Mouse (Mus musculus) skeletal muscle tissue, adult 2 months (tissue): ENCODE measurements around the gene Selenof.
A peak's percentile ranks its signal among the peaks of the same experiment; 100 is the strongest.
"Not testable (repeated sequence)": the region's sequence is repeated elsewhere in the genome, so short reads cannot be mapped to it uniquely, and the experiment has no call there.

Source experiments
- DNase-seq: peaks from one replicate; pipeline ENCODE4 v3.0.0-alpha.2; 2012; ENCODE audit warnings: low read depth, low spot score

The Selenof gene

DNA sequence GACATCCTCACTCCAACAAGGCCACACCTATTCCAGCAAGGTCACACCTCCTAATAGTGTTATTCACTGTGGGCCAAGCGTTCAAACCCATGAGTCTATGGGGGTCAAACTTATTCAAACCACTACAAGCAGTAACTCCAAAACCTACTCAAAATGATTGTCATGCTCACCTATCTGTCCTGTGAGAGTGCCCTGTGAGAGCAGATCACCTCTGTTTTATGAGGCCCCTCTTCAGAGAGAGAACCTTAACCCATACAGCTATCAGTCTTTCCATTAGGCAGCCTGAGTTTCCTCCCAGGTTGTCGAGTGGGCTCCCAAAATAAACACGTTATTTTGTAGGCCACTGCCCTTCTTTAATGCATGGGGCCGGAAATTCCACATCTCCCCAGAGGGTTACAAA, 32.3 kb downstream of the Selenof start:
- DNase-seq = no peak

GRCm38 (mm10) chr3:144602819-144603218, 32.7 kb downstream of the Selenof start:
- no peak for DNase-seq

GRCm38 (mm10) chr3:144603558-144603957, 33.5 kb downstream of the Selenof start:
- no peak for DNase-seq

DNA sequence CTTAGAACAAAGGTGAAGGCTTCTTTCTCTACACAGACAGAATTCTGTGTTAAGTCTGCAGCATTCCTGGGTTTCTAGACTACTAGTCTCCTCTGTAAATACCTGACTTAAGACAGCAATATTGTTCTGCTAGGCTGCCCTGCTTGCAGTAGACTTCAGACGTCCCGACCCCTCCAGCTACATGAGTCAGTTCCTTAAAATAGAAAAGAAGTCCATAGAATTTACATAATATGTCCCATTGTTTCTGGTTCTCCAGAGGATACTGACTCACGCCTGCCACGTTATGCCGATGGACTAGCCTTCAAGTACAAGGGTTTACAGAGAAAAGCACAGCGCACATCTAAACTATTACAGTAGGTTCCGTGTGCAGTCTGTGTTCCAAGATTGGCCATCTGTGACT, 34.1 kb downstream of the Selenof start:
- no peak for DNase-seq

GRCm38 (mm10) chr3:144605811-144606210, 35.7 kb downstream of the Selenof start:
- not testable (repeated sequence) for DNase-seq

DNA sequence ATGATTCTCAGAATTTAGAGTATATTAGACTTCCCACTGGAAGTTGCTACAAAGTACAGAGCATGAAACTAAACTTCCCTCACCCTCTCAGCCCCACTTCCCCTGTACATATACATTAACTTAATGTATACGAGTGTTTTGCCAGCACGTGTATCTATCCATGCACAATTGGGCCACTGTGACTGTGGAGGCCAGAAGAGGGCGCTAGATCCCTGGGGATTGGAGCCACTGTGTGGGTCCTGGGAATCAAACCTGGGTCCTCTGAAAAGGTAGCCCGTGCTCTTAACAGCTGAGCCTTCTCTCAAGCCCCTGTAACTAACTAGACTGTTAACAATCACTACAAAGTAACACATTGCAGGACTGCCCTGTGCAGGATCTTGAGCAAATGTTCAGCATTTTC, 36.3 kb downstream of the Selenof start:
- DNase-seq = no peak

GRCm38 (mm10) chr3:144608090-144608489, 38.0 kb downstream of the Selenof start:
- no peak for DNase-seq

- no peak for DNase-seq
Measured at GRCm38 (mm10) chr3:144610759-144611158, 40.7 kb downstream of the Selenof start.

DNA sequence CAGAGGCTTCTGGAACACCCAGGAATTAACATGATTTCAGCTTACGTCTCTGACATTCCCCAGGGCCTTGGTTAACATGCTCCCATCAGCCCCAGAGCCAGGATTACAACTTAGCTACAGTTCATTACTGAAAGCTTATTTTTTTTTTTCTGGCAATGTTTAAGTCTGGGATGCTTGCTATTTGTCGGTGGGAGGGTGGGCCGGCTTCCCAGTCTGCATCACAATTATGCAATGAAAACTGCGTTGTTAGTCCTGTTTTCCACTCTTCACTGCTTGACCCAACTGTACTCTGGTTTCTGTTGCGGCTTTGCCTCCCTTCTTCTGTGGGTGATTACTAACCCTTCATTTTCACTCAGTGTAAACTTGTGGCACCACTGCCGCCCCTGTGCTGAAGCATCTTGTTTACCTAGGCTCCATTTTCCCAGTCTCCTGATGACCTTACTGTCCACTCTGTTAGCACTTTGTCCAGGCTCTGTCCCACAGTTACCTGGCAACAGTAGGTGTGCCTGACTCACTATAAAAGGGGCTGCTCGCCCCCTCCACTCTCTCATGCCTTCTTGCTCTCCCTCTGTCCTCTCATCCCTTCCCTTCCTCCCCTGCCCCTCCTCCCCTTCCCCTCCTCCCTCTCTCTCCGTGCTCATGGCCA, 41.6 kb downstream of the Selenof start:
- DNase-seq = no peak

- DNase-seq = no peak
Measured at GRCm38 (mm10) chr3:144612382-144612781, 42.3 kb downstream of the Selenof start.

GRCm38 (mm10) chr3:144614277-144614676, 44.2 kb downstream of the Selenof start:
- DNase-seq = no peak

DNA sequence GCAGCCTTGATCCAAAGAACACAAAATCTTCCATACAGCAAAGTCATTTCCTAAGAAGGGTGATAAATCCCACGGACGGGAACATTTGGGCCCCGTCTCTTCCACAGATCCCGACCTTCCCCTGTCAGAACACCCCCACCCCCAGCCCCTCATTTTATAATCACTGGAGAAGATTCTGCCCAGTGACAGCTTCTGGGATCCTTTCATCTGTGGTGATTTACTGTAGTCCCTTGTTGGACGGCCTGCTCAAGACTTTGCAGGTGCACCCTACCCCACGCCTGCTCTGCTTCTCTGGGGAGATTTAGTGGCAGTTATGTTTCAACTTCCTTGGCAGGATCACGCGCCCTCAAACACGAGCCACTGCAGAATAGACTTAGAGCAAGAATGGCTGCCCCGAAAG, 44.6 kb downstream of the Selenof start:
- DNase-seq = no peak

DNA sequence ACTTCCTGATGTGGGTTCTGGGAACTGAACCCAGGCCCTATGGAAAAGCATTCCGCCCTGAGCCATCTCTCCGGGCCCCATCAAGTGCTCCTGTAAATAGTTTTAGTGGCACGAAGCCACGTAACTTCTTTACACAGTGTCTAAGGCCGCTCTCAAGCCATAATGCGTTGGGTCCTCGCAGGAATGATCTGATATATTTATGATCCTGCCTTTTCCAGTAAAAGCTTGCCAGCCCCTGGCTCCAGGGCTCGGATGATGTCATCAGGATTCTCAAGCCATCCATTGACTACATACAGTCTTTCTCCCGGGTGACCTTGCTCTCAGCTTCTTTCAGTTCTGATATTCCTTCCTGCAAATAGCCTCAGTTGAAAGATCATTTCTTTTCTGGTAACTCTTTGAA, 45.4 kb downstream of the Selenof start:
- no peak for DNase-seq

DNA sequence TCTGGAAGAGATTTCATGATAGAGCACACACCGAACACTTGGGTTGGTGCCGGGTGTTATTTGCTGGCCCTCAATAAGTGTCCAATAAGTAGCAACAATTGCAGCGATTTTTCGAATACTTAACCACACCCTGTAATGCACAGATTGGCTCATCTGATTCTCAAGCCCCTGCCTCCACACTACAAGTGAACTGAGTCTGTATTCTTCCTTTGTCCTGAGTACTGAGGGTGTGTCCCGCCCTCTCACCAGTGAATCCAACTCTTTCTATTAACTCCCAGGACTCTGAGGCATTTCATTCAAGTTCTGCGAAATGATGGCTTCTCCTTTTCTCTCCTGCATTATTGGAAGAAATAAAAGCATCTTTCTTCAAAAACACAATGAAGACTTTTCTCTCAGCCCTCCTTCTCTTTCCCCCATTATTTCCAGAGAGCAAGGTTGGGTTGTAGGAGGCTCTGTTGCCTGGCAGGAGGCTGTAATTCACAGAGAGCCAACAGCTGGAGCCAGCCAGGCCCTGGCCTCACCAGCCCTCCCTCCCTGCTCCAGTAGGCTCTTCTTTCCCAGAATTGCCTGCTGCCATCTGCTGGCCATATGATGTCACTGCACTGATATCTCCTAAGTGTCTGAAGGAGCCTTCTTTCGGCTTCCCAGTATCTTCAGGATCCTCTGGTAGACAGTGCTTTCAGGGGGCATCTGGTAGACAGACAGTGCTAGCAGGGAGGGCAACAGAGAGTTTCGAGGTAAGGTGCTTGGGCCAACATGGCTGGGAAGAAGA, 46.7 kb downstream of the Selenof start:
- DNase-seq = peak; percentile 89

DNA sequence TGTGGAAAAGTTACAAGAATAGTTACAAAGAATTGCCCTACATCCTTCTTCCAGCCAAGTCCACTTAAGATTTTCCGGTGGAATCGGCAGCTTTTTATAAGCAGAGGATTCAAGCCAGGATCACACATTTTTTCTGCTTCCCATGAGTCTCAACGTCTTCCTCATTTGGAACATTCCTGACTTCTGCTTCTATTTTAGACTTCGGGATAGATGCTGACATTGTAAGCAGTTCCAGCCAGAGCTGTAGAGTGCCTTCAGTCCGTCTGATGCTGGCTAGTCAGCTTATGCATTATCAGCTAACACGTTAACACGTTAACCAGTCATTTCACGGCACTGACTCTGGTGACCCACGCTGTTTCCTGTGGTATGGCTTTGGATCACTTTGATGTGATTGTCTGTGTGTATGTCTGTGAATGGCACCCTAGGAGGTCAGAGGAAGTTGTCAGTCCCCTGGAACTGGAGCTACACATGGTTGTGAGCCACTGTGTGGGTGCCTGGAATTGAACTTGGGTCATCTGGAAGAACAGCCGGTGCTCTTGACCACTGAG, 47.6 kb downstream of the Selenof start:
- DNase-seq = no peak

DNA sequence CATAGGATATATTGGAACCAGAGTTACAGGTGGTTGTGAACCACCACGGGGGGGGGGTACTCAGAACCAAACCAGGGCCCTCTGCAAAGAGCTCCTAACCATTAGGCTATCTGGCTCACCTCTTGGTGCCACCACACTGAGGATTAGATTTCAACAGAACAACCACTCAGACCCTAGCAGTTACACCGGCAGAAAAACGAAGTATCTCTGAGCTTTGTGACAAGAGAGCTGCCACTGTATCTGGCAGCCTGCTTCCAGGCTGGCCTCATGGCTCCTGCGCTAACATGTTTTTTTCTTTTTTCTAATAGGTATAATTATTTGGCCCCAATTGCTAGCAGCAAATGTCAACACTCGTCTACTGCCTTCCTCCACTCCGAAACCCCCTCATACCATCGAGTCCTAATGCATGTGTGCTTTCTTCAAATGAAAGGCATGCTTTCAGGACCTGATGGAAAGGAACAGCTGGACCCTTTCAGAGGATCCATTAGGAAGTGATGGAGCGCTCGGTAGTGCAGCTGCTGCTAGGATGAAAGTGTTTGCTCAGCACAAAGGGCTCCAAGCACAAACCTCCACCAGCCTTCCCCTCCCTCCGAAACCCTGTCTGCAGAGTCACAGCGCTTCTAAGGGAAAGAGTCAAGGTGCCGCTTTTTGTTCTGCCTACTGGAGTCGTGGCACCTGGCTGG, 53.0 kb downstream of the Selenof start:
- DNase-seq = no peak

GRCm38 (mm10) chr3:144625691-144626090, 55.6 kb downstream of the Selenof start:
- DNase-seq = no peak

DNA sequence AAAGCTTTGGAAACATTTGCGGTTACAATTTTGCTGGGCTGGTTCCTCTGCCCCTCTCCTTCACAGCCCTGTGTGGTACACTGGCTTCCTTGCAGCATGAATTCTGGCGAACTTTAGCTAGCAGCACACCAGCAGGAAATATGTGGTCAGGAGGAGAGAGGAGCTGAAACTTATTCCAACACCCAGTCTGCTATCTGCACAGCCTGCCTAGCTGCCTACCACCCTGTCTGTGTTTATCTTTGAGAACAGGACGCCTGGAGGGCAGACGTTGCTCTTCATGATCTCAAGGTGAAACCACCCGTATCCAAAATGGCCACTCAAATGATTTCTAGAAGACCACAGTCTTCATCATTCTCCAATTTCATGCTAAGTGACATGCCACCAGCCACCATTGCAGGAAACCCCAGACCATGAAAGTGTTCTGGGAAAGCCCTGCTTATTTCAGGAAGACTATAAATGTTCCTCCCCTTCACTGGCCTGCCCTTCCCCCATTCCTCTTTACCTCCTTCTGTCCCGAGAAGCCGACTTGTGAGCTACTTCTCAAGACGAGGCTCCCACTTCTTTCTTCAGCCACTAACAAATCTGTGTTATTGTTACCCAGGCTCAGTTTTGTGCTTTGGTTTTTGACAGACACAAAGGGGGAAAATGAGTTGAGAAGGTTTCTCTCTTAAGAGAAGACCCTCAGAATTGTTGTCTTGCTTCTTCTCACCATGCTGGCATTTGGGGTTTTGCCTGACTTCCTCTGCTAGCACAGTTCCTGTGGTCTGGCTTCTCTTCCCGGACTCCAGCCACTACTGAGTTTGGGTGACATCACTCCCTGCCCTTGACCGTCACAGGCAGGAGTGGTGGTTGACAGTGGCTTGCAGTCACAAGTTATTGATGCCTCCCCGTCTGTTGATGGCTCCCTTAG, 58.2 kb downstream of the Selenof start:
- DNase-seq = no peak

GRCm38 (mm10) chr3:144628915-144629230, 58.8 kb downstream of the Selenof start:
- DNase-seq = no peak

DNA sequence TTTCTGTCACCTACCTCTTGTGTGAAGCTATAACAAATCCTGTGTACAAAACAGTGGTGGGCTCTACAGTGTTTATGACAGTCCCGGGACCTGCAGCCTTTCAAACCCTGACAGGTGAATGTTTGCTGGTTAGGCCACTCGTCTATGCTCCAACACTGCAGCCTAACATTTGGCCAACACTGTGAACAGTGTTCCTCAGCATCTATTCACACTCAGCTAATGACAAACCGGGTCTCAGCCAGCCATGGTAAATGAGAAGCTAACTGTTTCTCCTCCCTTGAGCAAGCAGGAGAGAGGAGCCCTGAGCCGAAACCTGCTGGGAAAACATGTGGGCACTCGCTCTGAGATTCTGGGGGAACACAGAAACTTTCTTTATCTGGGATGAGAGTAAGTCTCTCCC, 65.1 kb downstream of the Selenof start:
- DNase-seq = no peak

DNA sequence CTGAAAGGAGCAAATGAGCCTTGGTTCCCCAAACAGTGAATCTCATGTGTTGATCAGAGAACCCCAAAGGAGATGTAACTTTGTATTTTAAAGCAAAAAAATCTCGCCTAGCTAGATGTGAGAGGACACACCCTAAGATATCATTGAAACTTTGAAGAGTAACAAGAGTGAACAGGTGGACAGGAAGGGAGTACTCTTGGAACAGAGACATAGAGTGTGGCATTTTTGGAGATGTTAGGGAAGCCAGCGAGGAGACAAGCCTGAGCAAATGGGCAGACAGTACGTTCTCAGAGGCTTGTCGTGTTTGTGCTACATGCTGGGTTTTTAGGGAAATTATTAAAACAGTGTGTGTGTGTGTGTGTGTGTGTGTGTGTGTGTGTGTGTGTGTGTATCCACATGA, 68.0 kb downstream of the Selenof start:
- no peak for DNase-seq

- DNase-seq = no peak
Measured at GRCm38 (mm10) chr3:144639387-144639786, 69.3 kb downstream of the Selenof start.
